Mouse (Mus musculus) midbrain, embryonic 13.5 days (tissue): ENCODE measurements around the gene Dmbx1. TPM values are rescaled to one million over a fixed set of nuclear protein-coding genes. Genes with fewer than 3 reads are reported as not detected.

Source experiments
- ATAC-seq: fragments of 200-750 bp; cut with Nextera tagmentation; 2 replicates; pipeline ENCODE4 v1.8.0; 2017; ENCODE audit warnings: mild to moderate bottlenecking, moderate TSS enrichment, moderate library complexity
- H3K27ac ChIP-seq: fragments of 300-500 bp; sonication (generic); 2 replicates; pipeline ENCODE4 v1.5.1; 2015; ENCODE audit warnings: inconsistent platforms, mild to moderate bottlenecking, moderate library complexity
- H3K27me3 ChIP-seq: fragments of 300-500 bp; sonication (generic); 2 replicates; pipeline ENCODE4 v1.6.1; 2015; ENCODE audit warnings: mild to moderate bottlenecking, inconsistent platforms
- H3K36me3 ChIP-seq: fragments of 300-500 bp; sonication (generic); 2 replicates; pipeline ENCODE4 v1.6.1; 2015; ENCODE audit warnings: mild to moderate bottlenecking, inconsistent platforms
- H3K4me1 ChIP-seq: fragments of 300-500 bp; sonication (generic); replicated peaks from 2 replicates; pipeline ENCODE4 v1.6.1; 2015; ENCODE audit warnings: inconsistent platforms
- H3K4me2 ChIP-seq: fragments of 300-500 bp; sonication (generic); replicated peaks from 2 replicates; pipeline ENCODE4 v1.6.1; 2015; ENCODE audit warnings: moderate library complexity, mild to moderate bottlenecking, inconsistent platforms
- H3K4me3 ChIP-seq: fragments of 300-500 bp; sonication (generic); replicated peaks from 2 replicates; pipeline ENCODE4 v1.5.1; 2015; ENCODE audit warnings: mild to moderate bottlenecking, inconsistent platforms
- H3K9ac ChIP-seq: fragments of 300-500 bp; sonication (generic); replicated peaks from 2 replicates; pipeline ENCODE4 v1.6.1; 2015; ENCODE audit warnings: mild to moderate bottlenecking, inconsistent platforms
- H3K9me3 ChIP-seq: fragments of 300-500 bp; sonication (generic); 2 replicates; pipeline ENCODE4 v1.6.1; 2016; ENCODE audit warnings: mild to moderate bottlenecking, inconsistent platforms
- WGBS: fragments of 180-500 bp; shearing (Covaris S2); methylation state at CpG from one replicate; pipeline ENCODE4 v1.1.7; 2015; 5-methylcytosine and 5-hydroxymethylcytosine counted together
- polyA plus RNA-seq: library from polyadenylated mRNA; unstranded; fragments of >200 nt; fragmentation: Nextera tagmentation; extraction: Ambion mirVana; gene quantifications from 2 replicates; pipeline ENCODE4 v1.2.1, GENCODE M21; 2015

Dmbx1 gene
- polyA plus RNA-seq, 1 experiment from 2014 or later = 11.7 TPM

DNA sequence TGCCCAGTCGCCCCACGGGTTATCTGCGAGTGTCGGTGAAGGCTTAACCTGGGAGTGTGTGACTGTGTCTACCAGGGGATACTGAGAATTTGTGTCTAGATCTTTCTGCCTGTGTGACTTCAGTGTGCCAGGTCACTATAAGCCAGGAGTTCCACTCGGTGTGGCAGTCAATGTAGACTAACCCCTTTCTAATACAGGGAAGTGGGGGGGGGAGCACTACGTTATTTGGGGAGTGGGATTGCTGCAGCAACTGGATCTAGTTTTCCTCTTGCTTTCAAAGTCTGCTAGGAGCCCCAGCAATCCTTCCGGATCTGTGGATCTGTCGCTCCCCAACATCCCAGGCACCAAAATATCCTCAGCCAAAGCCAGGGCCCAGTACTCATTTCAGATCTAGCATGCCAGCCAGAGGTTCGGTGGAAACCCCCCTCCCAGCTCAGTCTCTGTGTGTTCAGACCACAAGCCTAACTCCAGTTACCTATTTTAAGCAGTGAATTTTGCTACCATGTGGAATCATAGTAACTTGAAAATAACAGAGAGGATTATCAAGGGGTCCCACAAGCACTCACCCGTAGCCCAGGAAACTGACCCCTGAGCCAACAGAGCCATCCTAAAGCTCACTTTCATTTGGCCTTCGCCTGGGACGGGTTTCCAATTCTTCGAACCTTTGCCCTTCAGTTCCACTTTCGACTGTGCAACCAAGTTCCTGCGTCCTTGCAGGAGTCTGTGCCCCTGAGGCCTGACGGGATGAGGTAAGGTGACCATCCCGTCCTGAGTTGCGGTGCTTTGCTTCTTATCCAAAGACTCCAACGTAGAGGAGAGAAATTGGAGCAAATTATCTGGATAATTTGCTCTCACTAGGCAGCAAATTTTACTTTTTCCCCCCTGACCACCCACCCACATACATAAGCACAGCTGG lies 2.4 kb downstream of the Dmbx1 start:
- Histone ChIP-seq H3K9ac (peak overlapping the region; percentile 21; the same call in 1 of the 2 replicates), H3K4me2 (peak overlapping the region; percentile 60), H3K36me3 (no peaks in the 10 kb centered on the region), H3K27ac (no peak overlapping the region), H3K4me3 (peak overlapping the region; percentile 42), H3K27me3 (peaks cover 93% of the 10 kb centered on the region), H3K4me1 (peaks cover 62% of the 10 kb centered on the region), H3K9me3 (no peaks in the 10 kb centered on the region)
- WGBS = 6% methylated on average over 19 of the region's 19 CpGs
- no peak for ATAC-seq

DNA sequence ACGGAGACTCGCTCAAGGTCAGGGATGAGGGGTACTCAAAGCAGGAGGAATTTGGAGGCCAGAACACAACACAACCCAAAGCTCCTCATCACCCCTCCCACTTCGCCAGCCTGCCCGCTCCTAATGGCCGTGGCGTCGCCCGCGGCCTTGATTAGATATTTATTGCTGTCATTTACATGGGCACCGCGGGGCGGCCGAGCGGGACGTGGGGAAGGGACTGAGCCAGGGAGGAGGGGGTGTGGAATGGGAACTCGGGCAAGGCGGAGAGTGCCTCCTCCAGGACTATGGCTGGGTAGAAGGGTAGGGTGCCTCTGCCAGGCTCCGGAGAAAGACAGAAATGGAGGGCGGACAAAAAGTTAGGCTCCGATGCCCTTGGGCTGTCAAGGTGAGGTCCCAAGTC lies 3.1 kb downstream of the Dmbx1 start:
- no peak overlapping the region for H3K27ac ChIP-seq
- ATAC-seq = peak; percentile 15; the same call in 1 of the 2 replicates
- peaks cover 93% of the 10 kb centered on the region for H3K27me3 ChIP-seq
- peak overlapping the region; percentile 42 for H3K4me3 ChIP-seq
- no peaks in the 10 kb centered on the region for H3K36me3 ChIP-seq
- peaks cover 62% of the 10 kb centered on the region for H3K4me1 ChIP-seq
- peak overlapping the region; percentile 60 for H3K4me2 ChIP-seq
- no peaks in the 10 kb centered on the region for H3K9me3 ChIP-seq
- WGBS = 1% methylated on average over 20 of the region's 20 CpGs
- H3K9ac ChIP-seq = peak overlapping the region; percentile 2; the same call in 1 of the 2 replicates

DNA sequence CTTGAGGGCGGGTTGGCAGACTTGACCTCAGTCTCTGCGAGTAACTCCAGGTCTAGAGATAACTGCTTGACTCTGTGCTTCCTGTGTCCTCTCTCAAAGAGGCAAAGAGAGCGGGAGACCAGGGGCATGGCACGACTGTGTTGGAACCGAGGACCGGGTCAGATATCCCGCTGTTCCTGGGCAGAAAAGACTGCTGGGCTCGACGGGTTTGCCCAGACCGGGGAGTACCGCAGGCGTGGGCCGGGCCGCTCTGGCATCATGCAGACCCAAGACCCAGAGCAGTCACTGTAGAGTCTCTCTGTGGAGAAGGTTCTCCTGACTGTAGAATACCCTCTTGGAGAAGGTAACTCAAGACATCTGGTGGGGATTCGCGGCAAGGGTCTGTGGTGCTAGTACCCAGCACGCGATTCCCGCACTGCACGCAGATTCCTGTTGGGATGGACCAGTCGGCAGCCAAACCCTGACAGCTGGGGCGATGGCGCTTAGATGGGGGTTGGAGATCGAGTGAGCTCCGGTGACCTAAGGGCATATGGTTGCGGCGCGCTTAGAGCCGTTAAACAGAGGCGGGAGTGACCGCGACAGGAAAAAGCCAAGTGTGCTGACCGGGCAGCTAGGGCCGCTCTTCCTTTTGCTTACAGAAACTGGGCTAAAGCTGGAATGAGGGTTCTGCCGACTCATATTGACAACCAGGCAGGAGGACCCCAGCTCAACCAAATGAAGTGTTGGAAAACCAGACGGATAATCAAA lies 3.7 kb downstream of the Dmbx1 start:
- peak overlapping the region; percentile 60 for H3K4me2 ChIP-seq
- no peaks in the 10 kb centered on the region for H3K9me3 ChIP-seq
- H3K4me1 ChIP-seq = peaks cover 56% of the 10 kb centered on the region
- H3K4me3 ChIP-seq = peak overlapping the region; percentile 42
- H3K27ac ChIP-seq = no peak overlapping the region
- ATAC-seq = 0 out of 2 replicates have a peak, but pooled peaks have one; percentile 3
- H3K36me3 ChIP-seq = no peaks in the 10 kb centered on the region
- peaks cover 92% of the 10 kb centered on the region for H3K27me3 ChIP-seq
- H3K9ac ChIP-seq = 0 out of 2 replicates have a peak overlapping the region, but pooled peaks have one; percentile 2
- 2% methylated on average over 36 of the region's 36 CpGs for WGBS

DNA sequence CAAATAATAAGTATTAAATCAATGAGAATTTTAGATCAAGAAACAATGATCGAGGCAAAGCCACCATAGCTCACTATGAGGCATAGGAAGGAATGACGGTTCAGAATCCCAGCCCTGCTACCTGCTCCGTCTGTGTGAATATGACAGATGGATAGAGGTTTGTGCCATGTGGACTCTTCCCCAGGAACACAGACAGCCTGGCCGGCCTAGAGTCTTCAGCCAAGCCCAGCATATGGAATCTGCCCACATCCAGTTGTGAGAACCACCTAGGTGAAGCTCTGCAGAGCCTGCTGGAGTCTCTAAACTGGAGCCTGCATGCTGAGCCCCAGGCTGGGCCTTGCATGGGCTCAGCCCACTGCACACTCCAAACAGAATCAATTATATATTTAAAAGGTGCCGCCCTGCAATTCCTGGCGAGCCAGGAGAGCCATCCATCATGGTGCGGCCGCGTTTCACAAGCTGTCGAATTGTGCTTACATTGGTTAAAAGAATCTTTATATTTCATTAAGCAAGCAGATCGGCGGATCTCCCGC lies 8.1 kb downstream of the Dmbx1 start:
- Histone ChIP-seq H3K4me1 (peaks cover 21% of the 10 kb centered on the region), H3K36me3 (no peaks in the 10 kb centered on the region), H3K9me3 (no peaks in the 10 kb centered on the region), H3K9ac (no peak overlapping the region), H3K27ac (no peak overlapping the region), H3K4me2 (no peak overlapping the region), H3K4me3 (no peak overlapping the region), H3K27me3 (peaks cover 80% of the 10 kb centered on the region)
- WGBS = 65% methylated on average over 13 of the region's 13 CpGs
- ATAC-seq = no peak

DNA sequence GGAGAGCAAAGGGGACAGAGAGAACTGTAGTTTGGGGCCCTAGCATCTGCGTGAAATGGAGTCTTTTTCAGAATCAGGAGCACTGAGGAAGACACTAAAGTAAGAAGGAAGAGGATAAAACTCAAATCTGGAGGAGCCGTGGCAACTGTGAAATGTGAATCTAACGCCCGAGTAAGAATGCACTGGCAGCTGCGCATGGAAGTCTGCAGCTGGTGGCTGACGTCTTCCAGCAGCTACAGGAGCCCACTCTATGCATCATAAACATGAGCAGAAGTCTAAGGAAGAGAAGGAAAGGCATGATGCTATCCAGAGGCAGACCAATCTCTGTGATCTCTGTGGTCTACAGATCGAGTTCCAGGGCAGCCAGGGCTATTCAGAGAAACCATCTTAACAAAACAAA lies 12.1 kb downstream of the Dmbx1 start:
- no peak overlapping the region for H3K9ac ChIP-seq
- H3K36me3 ChIP-seq = peaks cover 4% of the 10 kb centered on the region; the same call in 1 of the 2 replicates
- 76% methylated on average over 7 of the region's 7 CpGs for WGBS
- no peak overlapping the region for H3K27ac ChIP-seq
- H3K4me2 ChIP-seq = no peak overlapping the region
- peaks cover 40% of the 10 kb centered on the region for H3K27me3 ChIP-seq
- ATAC-seq = no peak
- 0 out of 2 replicates have a peak, but pooled peaks cover 3% of the 10 kb centered on the region for H3K4me1 ChIP-seq
- H3K9me3 ChIP-seq = no peaks in the 10 kb centered on the region
- H3K4me3 ChIP-seq = no peak overlapping the region

DNA sequence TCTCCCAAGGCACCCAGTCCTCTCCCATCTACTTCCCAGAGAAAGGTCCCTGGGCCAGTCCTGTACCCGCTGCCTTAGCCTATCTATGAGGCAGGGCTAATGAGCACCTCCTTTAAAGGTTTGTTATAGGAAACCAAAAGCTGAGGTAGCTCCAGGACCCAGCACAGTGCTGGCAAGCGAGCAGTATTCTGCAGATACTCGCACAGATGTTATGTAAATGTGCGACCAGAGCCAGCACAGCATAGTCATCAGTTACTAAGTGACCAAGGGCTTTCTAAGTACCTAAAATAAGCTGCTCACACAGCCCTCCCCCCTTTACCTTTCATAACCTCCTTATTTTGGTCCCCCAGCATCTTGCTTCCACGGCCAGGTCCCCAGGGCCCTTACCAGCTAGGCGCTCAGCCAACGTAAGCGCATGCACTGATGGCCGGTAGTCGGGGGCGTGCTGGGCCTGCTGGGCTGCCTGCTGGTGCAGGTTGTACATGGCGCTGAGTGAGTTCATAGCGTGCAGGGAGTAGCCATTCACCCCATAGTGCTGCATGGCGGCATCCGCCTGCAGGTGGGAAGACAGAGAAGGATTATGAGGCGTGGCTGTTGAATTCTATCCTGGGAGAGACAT lies 16.4 kb downstream of the Dmbx1 start:
- ATAC-seq = no peak

DNA sequence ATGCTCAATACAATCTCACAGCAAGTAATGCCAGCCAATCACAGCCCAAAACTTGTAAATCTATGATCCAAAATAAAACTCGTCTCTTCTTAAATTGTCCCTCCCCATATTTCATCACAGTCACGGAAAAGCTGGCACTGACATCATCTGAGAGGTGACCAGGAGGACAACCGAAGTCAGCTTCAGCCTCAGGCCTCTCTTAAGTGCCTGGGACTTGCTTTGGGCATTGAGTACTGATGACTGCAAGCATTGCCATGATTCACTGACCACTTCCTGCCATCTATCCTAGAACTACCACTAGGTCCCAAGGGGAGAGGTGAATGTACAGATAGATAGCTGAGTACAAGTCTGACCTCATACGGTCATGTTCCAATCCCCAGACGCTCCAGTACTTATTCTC lies 17.0 kb downstream of the Dmbx1 start:
- WGBS = 95% methylated on average over 5 of the region's 5 CpGs

More for the DNA sequence above, 16.4 kb downstream of the Dmbx1 start:
- Histone ChIP-seq H3K27ac (no peak overlapping the region), H3K9ac (no peak overlapping the region), H3K4me2 (no peak overlapping the region), H3K4me3 (no peak overlapping the region), H3K9me3 (no peaks in the 10 kb centered on the region), H3K36me3 (peaks cover 11% of the 10 kb centered on the region), H3K27me3 (peaks cover 13% of the 10 kb centered on the region), H3K4me1 (0 out of 2 replicates have a peak, but pooled peaks cover under 1% of the 10 kb centered on the region)
- WGBS = 80% methylated on average over 16 of the region's 16 CpGs

DNA sequence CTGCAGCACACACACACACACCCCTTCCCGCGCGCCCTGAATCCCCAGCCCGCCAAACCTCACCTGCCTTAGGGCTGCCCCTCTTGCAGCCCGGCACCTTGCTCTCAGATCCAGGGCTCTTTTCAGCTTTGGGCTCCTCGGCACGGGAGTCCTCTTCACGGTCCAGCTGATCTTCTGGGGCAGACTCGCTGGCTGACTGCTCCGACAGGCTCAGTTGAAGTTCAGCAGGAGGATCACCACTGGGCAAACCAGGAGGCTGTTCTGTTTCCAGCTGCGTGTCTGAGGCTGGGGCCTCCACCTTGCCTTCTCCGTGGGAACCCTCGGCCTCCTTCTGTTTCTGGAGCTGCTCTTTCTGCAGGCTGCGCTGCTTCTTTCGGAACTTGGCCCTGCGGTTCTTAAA lies 19.8 kb downstream of the Dmbx1 start:
- Histone ChIP-seq H3K4me1 (no peaks in the 10 kb centered on the region), H3K36me3 (peaks cover 11% of the 10 kb centered on the region), H3K27ac (no peak overlapping the region), H3K27me3 (peaks cover 28% of the 10 kb centered on the region), H3K4me3 (no peak overlapping the region), H3K4me2 (no peak overlapping the region), H3K9me3 (no peaks in the 10 kb centered on the region), H3K9ac (no peak overlapping the region)
- no peak for ATAC-seq
- 76% methylated on average over 16 of the region's 16 CpGs for whole genome bisulfite sequencing

More for the DNA sequence above, 17.0 kb downstream of the Dmbx1 start:
- H3K4me2 ChIP-seq = no peak overlapping the region
- no peak overlapping the region for H3K27ac ChIP-seq
- H3K4me3 ChIP-seq = no peak overlapping the region
- ATAC-seq = no peak
- no peaks in the 10 kb centered on the region for H3K4me1 ChIP-seq
- no peak overlapping the region for H3K9ac ChIP-seq
- H3K27me3 ChIP-seq = peaks cover 19% of the 10 kb centered on the region
- H3K36me3 ChIP-seq = peaks cover 11% of the 10 kb centered on the region
- H3K9me3 ChIP-seq = no peaks in the 10 kb centered on the region

DNA sequence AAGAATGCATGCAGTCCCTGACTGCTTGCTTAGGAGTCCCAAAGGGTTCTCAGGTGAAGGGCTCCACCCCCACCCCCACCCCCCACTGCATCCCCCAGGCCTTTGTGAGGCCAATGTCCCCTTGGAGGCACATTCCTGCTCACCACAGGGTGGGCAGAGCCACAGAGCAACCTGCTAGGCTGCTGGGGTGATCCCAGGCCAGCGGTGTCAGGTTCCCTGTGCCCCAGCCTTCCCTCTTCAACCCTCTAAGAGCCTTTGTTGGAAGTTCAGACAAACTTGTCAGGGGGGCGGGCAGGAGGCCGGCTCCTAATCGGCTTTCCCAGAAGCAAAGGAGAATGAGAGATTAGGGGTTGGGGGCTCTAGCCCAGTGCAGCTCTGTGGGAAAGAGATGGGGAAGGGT lies 28.1 kb downstream of the Dmbx1 start:
- H3K27me3 ChIP-seq = peaks cover 48% of the 10 kb centered on the region
- H3K9me3 ChIP-seq = no peaks in the 10 kb centered on the region
- ATAC-seq = 0 out of 2 replicates have a peak, but pooled peaks have one; percentile 17
- 4% methylated on average over 4 of the region's 4 CpGs for WGBS
- no peak overlapping the region for H3K4me3 ChIP-seq
- peaks cover 27% of the 10 kb centered on the region for H3K4me1 ChIP-seq
- H3K4me2 ChIP-seq = no peak overlapping the region
- H3K9ac ChIP-seq = no peak overlapping the region
- H3K27ac ChIP-seq = no peak overlapping the region
- H3K36me3 ChIP-seq = no peaks in the 10 kb centered on the region

DNA sequence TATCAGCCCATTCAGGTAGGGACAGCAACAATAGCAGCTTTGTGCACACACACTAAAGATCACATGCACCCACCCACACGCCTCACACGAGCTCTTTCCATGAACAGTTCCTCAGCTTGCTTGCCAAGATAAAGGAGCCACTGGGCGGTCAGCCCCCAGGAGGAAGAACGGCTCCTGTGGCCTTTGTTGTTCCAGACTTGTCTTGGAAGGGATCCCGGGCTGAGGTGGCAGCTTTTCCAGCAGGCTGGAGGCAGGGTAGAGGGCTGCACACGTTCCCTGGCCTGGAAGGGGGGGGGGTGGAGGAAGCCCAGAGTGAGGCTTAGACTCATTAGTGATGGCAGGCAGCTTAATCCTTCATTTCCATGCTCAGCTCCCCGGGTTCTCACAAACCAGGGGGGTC lies 31.1 kb downstream of the Dmbx1 start:
- peak; percentile 76 for ATAC-seq
- Histone ChIP-seq H3K9ac (no peak overlapping the region), H3K4me3 (no peak overlapping the region), H3K4me2 (no peak overlapping the region), H3K36me3 (no peaks in the 10 kb centered on the region), H3K27me3 (peaks cover 68% of the 10 kb centered on the region), H3K4me1 (peaks cover 54% of the 10 kb centered on the region), H3K27ac (no peak overlapping the region), H3K9me3 (no peaks in the 10 kb centered on the region)
- WGBS = 6% methylated on average over 7 of the region's 7 CpGs

DNA sequence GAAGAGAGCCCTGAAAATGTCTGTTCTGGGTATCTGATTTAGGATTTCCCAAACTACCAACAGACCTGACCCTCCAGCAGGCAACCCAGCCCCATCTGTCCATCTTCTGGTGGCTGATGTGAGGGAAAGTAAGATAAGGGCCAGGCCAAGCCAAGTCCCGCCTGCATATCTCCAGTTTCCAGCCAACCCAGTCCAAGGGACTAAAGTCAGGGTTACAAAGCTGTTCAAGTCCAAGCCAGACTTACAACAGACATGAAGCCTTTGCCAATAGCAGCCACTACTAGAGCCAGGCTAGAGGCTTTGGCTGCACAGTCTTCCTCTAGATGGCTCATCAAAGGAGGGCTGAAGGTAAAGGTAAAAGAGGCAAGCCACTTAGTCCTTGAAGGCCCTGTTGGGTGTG lies 31.7 kb downstream of the Dmbx1 start:
- Histone ChIP-seq H3K27ac (no peak overlapping the region), H3K4me2 (no peak overlapping the region), H3K36me3 (no peaks in the 10 kb centered on the region), H3K4me1 (peaks cover 54% of the 10 kb centered on the region), H3K4me3 (no peak overlapping the region), H3K9ac (no peak overlapping the region), H3K27me3 (peaks cover 67% of the 10 kb centered on the region), H3K9me3 (no peaks in the 10 kb centered on the region)
- WGBS = 65% methylated on average over 1 of the region's 1 CpGs
- ATAC-seq = no peak
